8 mouse cellular contexts compared by ENCODE assay signal in the genomic region with DNA sequence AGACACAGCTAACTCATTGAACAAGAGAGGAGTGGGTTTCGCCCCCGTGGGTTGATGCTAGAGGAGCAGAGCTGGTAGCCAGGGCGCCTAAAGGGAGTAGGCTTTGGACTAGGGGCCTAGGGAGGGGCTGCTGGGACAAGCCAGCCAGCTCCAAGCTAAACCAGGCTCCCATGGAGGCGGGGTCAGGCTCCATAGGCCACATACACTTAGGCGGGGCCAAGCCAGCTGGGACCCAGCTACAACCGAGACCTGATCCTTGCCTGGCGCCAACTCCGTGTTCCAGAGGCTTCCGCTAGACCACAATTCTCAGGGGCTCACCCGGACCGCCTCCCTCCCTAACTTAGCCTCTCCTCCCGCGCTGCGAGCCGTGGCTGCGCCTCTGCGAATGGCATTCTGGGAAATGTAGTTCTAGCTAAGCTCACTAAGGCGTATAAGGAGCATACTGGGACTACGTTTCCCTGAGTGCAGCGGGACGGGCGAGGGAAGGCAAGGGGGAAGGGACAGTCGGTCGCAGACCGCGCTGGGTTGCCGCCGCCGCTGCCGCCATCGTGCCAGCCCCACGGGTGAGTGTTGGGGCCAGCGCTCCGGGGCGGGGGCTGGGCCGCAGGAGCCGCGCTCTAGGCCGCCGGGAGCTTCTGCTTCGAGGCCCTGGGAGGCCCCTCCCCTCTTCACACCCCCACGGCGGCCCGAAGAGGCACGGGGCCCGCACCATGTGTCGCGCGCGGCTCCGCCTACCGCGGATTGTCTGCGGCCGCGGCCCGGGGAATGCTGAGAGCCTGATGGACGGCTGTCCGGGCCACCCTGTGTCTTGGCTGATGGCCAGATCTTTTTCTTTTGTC. TPM values are rescaled to one million over a fixed set of nuclear protein-coding genes. Genes with fewer than 3 reads are reported as not detected.
DNase-seq lines count a peak whose midpoint lies in the region; ATAC-seq lines count a peak whose summit lies in the region.

A gene (plus strand): TSS at position 438 of the 839 bp plus-strand sequence.

- peak within 1 kb of the TSS; percentile 93 for H3K27ac ChIP-seq in hindbrain, embryonic 15.5 days (replicated peaks)

- H3K9ac ChIP-seq in hindbrain, embryonic 15.5 days = peak within 1 kb of the TSS; percentile 89

- under 1% methylated on average over 59 of the region's 59 CpGs for WGBS in hindbrain, embryonic 15.5 days

- no peaks in the 10 kb centered on the region for H3K36me3 ChIP-seq in hindbrain, embryonic 15.5 days

- H3K9me3 ChIP-seq in hindbrain, embryonic 15.5 days = no peaks in the 10 kb centered on the region

- peak; percentile 97 for ATAC-seq in hindbrain, embryonic 15.5 days (ENCODE audit: low FRiP score, low read depth)

- H3K4me3 ChIP-seq in hindbrain, embryonic 15.5 days = peak within 1 kb of the TSS; percentile 82

- no peaks in the 10 kb centered on the region for H3K27me3 ChIP-seq in hindbrain, embryonic 15.5 days

- DNase-seq in T-cell, adult 2 months (ENCODE audit: low spot score) = peak; percentile 92
- DNase-seq in cerebellum, postnatal 36 days = peak; percentile 85 to 89
- peak; percentile 91 to 94 for DNase-seq in frontal cortex, postnatal 36 days (ENCODE audit: low spot score in 2 of 2)
- peak; percentile 93 for DNase-seq in left cerebral cortex, adult 11 months (ENCODE audit: low spot score)
- peak; percentile 96 to 99 for DNase-seq in lung, postnatal 4 days
- DNase-seq in retina, postnatal 7 days (ENCODE audit: low read depth, low spot score) = peak; percentile 93
- DNase-seq in urinary bladder, adult 2 months (ENCODE audit: low spot score) = peak; percentile 87

- peaks cover 67% of the 10 kb centered on the region for H3K4me1 ChIP-seq in hindbrain, embryonic 15.5 days (replicated peaks)

- peak within 1 kb of the TSS; percentile 79 for H3K4me2 ChIP-seq in hindbrain, embryonic 15.5 days

RNA-seq across cellular contexts. Expression of the gene that starts here (rescaled TPM):
- polyA plus RNA-seq in hindbrain, embryonic 15.5 days (2015; fragmentation: Nextera tagmentation; extraction: Ambion mirVana) = 150 and 157 TPM in 2 replicates
- 79.8 and 95.3 TPM in 2 replicates for polyA plus RNA-seq in urinary bladder, adult 2 months (2012; rRNA removed)

Comparison
In these comparisons a context has a peak if more than half of its experiments do, and no peak if none do; other contexts are left out.
1. Peak in every context shown above with its lines: DNase-seq, ATAC-seq, H3K4me3 ChIP-seq and H3K27ac ChIP-seq.